Mouse (Mus musculus) liver, embryonic 14.5 days (tissue): ENCODE results near the gene R3hdm2. TPM values are rescaled to one million over a fixed set of nuclear protein-coding genes. Genes with fewer than 3 reads are reported as not detected.
A peak's percentile ranks its signal among the peaks of the same experiment; 100 is the strongest.

ENCODE experiments used
- ATAC-seq: fragments of 200-750 bp; cut with Nextera tagmentation; 2 replicates; pipeline ENCODE4 v1.8.0; 2017; ENCODE audit warnings: moderate number of reproducible peaks, mild to moderate bottlenecking, moderate library complexity; ENCODE audit not compliant: insufficient read depth
- DNase-seq, 3 experiments: peaks; one replicate each; pipeline ENCODE4 v3.0.0-alpha.2; 2012 to 2013; ENCODE audit warnings: low read depth in 3 of 3, low spot score in 3 of 3
- H3K27ac ChIP-seq: fragments of 300-500 bp; sonication (generic); 2 replicates; pipeline ENCODE4 v1.5.1; 2014; ENCODE audit warnings: moderate library complexity, mild to moderate bottlenecking, control low read depth, inconsistent platforms
- H3K27me3 ChIP-seq: fragments of 300-500 bp; sonication (generic); 2 replicates; pipeline ENCODE4 v1.6.1; 2014; ENCODE audit warnings: mild to moderate bottlenecking, low read length, moderate library complexity; ENCODE audit not compliant: control insufficient read depth, insufficient read depth
- H3K36me3 ChIP-seq: fragments of 300-500 bp; sonication (generic); replicated peaks from 2 replicates; pipeline ENCODE4 v1.6.1; 2014; ENCODE audit warnings: low read depth; ENCODE audit not compliant: control insufficient read depth, insufficient read depth
- H3K4me1 ChIP-seq, 2 experiments: fragments of 200-500 bp in 1 of 2; fragments of 300-500 bp in 1 of 2; sonication (generic) in 1 of 2; replicated peaks; 2 replicates each; pipeline ENCODE4 v1.6.1; 2012 to 2014; ENCODE audit warnings: antibody characterized with exemption in 1 of 2, inconsistent platforms in 1 of 2, low read length in 1 of 2; ENCODE audit not compliant: control insufficient read depth in 2 of 2, insufficient read depth in 2 of 2
- H3K4me2 ChIP-seq: fragments of 300-500 bp; sonication (generic); 2 replicates; pipeline ENCODE4 v1.6.1; 2014; ENCODE audit warnings: low read depth, mild to moderate bottlenecking, control low read depth, moderate library complexity
- H3K4me3 ChIP-seq, 2 experiments: fragments of 200-500 bp in 1 of 2; fragments of 300-500 bp in 1 of 2; sonication (generic) in 1 of 2; 2 replicates each; pipeline ENCODE4 v1.5.1; 2012 to 2014; ENCODE audit warnings: low read depth in 2 of 2, low read length in 2 of 2, mild to moderate bottlenecking in 2 of 2, control low read depth in 1 of 2, inconsistent platforms in 1 of 2, moderate library complexity in 1 of 2; ENCODE audit not compliant: insufficient read depth in 1 of 2
- H3K9ac ChIP-seq: fragments of 300-500 bp; sonication (generic); replicated peaks from 2 replicates; pipeline ENCODE4 v1.6.1; 2014; ENCODE audit warnings: mild to moderate bottlenecking, control low read depth, moderate library complexity
- H3K9me3 ChIP-seq: fragments of 300-500 bp; sonication (generic); 2 replicates; pipeline ENCODE4 v1.6.1; 2016; ENCODE audit warnings: low read length, mixed read lengths; ENCODE audit not compliant: control insufficient read depth
- CTCF ChIP-seq: IDR thresholded peaks from 2 replicates; pipeline ENCODE4 v1.5.1; 2016; ENCODE audit warnings: antibody characterized with exemption, low read depth, control low read depth
- EP300 ChIP-seq: IDR thresholded peaks from 2 replicates; pipeline ENCODE4 v1.6.1; 2016; ENCODE audit warnings: antibody characterized with exemption, low read depth
- WGBS: fragments of 180-500 bp; shearing (Covaris S2); extraction: QIAGEN DNeasy Blood & Tissue Kit; methylation state at CpG from one replicate; pipeline ENCODE4 v1.1.7; 2014; ENCODE audit not compliant: insufficient replicate concordance; 5-methylcytosine and 5-hydroxymethylcytosine counted together
- polyA plus RNA-seq, 2 experiments: library from polyadenylated mRNA; depleted of rRNA in 1 of 2; stranded (reverse) in 1 of 2; unstranded in 1 of 2; fragments of >200 nt; fragmentation: Nextera tagmentation in 1 of 2; extraction: Ambion mirVana in 1 of 2; gene quantifications; 2 replicates each; pipeline versions ENCODE4 v1.2.1 to v1.2.3; 2012 to 2014

The R3hdm2 gene
- polyA plus RNA-seq, 2 experiments: 9.0 to 10.9 TPM

GRCm38 (mm10) chr10:127427987-127428386 is 47.9 kb downstream of the R3hdm2 start:
- TF ChIP-seq EP300: no peak
- no peak for TF ChIP-seq CTCF
- no peaks in the 10 kb centered on the region for H3K9me3 ChIP-seq
- no peaks in the 10 kb centered on the region for H3K36me3 ChIP-seq
- no peak overlapping the region for H3K4me2 ChIP-seq
- whole genome bisulfite sequencing: 53% methylated on average over 1 of the region's 1 CpGs
- no peak overlapping the region for H3K4me3 ChIP-seq
- no peak overlapping the region for H3K27ac ChIP-seq
- no peak overlapping the region for H3K9ac ChIP-seq
- no peak for DNase-seq
- no peaks in the 10 kb centered on the region for H3K27me3 ChIP-seq
- H3K4me1 ChIP-seq: peaks cover 0 to 13% of the 10 kb centered on the region in 2 experiments; a peak in 3 of 4 replicates
- ATAC-seq: no peak

DNA sequence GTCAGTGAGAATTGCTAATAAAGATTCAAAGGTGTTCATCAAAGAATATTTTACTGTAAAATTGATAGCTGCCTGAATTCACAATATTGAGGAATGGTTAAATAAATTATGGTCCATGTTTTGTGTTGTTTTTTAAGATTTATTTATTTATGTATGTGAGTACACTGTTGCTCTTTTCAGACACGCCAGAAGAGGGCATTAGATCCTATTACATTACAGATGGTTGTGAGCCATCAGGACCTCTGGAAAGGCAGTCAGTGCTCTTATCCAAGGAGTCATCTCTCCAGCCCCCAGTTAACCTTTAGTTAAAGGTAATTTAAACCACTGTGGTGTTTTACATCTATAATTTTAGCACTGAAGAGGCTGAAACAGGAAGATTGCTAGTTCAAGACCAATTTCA is 49.4 kb downstream of the R3hdm2 start:
- Histone ChIP-seq H3K9me3 (no peaks in the 10 kb centered on the region), H3K27ac (no peak overlapping the region), H3K27me3 (no peaks in the 10 kb centered on the region), H3K36me3 (no peaks in the 10 kb centered on the region), H3K9ac (no peak overlapping the region), H3K4me2 (no peak overlapping the region), H3K4me1 (peaks cover 0 to 13% of the 10 kb centered on the region in 2 experiments; a peak in 3 of 4 replicates), H3K4me3 (no peak overlapping the region)
- DNase-seq: no peak
- TF ChIP-seq EP300 (no peak), CTCF (no peak; the same call in 1 of the 2 replicates)
- no peak for ATAC-seq
- WGBS: 46% methylated on average over 1 of the region's 1 CpGs

DNA sequence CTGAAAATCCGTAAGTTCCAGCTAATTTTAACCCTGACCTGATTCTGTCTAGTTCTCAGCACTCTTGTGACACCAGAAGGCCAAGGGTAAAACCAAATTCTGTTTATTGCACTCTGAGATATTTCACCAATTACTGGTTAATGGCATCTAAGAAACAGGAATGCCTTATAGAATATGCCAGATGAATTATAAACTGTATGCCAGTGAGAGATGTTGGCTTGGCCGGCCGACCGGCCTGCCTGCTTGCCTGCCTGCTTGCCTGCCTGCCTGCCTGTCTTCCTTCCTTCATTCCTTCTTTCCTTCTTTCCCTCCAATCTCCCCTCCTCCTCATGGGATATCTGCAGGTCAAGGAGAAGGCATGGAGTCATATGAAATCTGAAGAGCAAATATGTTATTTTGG is 52.3 kb downstream of the R3hdm2 start:
- H3K4me1 ChIP-seq: peaks cover 3 to 5% of the 10 kb centered on the region in 2 experiments; a peak in 3 of 4 replicates
- H3K27me3 ChIP-seq: no peaks in the 10 kb centered on the region
- no peak overlapping the region for H3K9ac ChIP-seq
- no peaks in the 10 kb centered on the region for H3K9me3 ChIP-seq
- DNase-seq: no peak
- H3K27ac ChIP-seq: no peak overlapping the region
- no peak for ATAC-seq
- no peaks in the 10 kb centered on the region for H3K36me3 ChIP-seq
- no peak overlapping the region for H3K4me2 ChIP-seq
- 83% methylated on average over 4 of the region's 4 CpGs for WGBS
- TF ChIP-seq CTCF (no peak), EP300 (no peak)
- no peak overlapping the region for H3K4me3 ChIP-seq

DNA sequence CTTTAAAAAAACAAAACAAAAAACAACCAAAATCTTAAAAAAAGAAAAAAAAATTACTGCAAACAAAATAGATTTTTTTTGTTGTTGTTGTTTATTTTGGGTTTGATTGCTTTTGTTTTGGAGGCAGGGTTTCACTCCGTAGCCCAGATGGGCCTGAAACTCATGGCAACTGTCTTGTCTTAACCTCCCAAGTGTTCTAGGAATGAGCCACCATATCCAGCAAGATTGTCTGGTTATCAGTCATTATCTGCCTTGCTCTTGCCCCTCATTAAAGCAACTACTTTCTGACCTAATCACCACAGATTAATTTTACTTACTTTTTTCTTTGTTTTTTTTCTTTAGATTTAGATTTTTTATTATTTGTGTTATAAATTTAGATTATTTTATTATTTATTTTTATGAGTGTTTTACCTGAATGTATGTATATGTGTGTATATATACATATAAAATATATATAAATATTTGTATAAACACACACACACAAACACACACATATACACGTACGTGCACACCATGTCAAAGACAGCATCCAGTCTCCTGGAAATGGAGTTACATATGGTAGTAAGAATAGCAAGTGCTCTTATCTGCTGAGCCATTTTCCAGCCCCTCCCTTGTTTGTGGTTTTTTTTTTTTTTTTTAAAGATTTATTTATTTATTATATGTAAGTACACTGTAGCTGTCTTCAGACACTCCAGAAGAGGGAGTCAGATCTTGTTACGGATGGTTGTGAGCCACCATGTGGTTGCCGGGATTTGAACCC is 57.4 kb downstream of the R3hdm2 start:
- H3K27me3 ChIP-seq: no peaks in the 10 kb centered on the region
- H3K4me2 ChIP-seq: no peak overlapping the region
- WGBS: 24% methylated on average over 5 of the region's 5 CpGs
- no peak overlapping the region for H3K27ac ChIP-seq
- H3K9ac ChIP-seq: no peak overlapping the region
- no peaks in the 10 kb centered on the region for H3K9me3 ChIP-seq
- no peak overlapping the region for H3K4me3 ChIP-seq
- TF ChIP-seq CTCF: no peak
- peak; percentile 44 for TF ChIP-seq EP300
- H3K4me1 ChIP-seq: peaks cover 5 to 14% of the 10 kb centered on the region in 2 experiments
- peak; percentile 79 for ATAC-seq
- no peaks in the 10 kb centered on the region for H3K36me3 ChIP-seq
- peak; percentile 16 to 49 (median 18) for DNase-seq

- Histone ChIP-seq H3K9me3 (no peaks in the 10 kb centered on the region), H3K4me2 (no peak overlapping the region), H3K4me1 (no peaks in the 10 kb centered on the region), H3K27me3 (no peaks in the 10 kb centered on the region), H3K9ac (no peak overlapping the region), H3K27ac (no peak overlapping the region), H3K4me3 (no peak overlapping the region), H3K36me3 (peaks cover 17% of the 10 kb centered on the region)
- no peak for ATAC-seq
- WGBS: 79% methylated on average over 1 of the region's 1 CpGs
- TF ChIP-seq EP300: no peak
- TF ChIP-seq CTCF: no peak
- DNase-seq: no peak
Measured at GRCm38 (mm10) chr10:127453701-127454100, 73.6 kb downstream of the R3hdm2 start.
